Mouse (Mus musculus) kidney, embryonic 14.5 days (tissue): ENCODE results near the gene Cisd1. TPM values are rescaled to one million over a fixed set of nuclear protein-coding genes. Genes with fewer than 3 reads are reported as not detected.

ENCODE experiments used
- ATAC-seq: fragments of 200-750 bp; cut with Nextera tagmentation; 2 replicates; pipeline ENCODE4 v1.8.0; 2017; ENCODE audit warnings: moderate number of reproducible peaks, mild to moderate bottlenecking, moderate TSS enrichment, moderate library complexity; ENCODE audit not compliant: low FRiP score, low TSS enrichment
- H3K27ac ChIP-seq: fragments of 300-500 bp; sonication (generic); 2 replicates; pipeline ENCODE4 v1.5.1; 2014; ENCODE audit warnings: low read depth, mild to moderate bottlenecking, low read length, moderate library complexity, mixed read lengths
- H3K27me3 ChIP-seq: fragments of 300-500 bp; sonication (generic); 2 replicates; pipeline ENCODE4 v1.6.1; 2014; ENCODE audit warnings: mild to moderate bottlenecking, low read length; ENCODE audit not compliant: control insufficient read depth, insufficient read depth
- H3K36me3 ChIP-seq: fragments of 300-500 bp; sonication (generic); 2 replicates; pipeline ENCODE4 v1.6.1; 2014; ENCODE audit warnings: low read length, mixed read lengths; ENCODE audit not compliant: control insufficient read depth, insufficient read depth
- H3K4me1 ChIP-seq: fragments of 300-500 bp; sonication (generic); 2 replicates; pipeline ENCODE4 v1.6.1; 2014; ENCODE audit warnings: low read length, mixed read lengths; ENCODE audit not compliant: control insufficient read depth, insufficient read depth
- H3K4me2 ChIP-seq: fragments of 300-500 bp; sonication (generic); replicated peaks from 2 replicates; pipeline ENCODE4 v1.6.1; 2014; ENCODE audit warnings: low read depth, mild to moderate bottlenecking, low read length
- H3K4me3 ChIP-seq: fragments of 300-500 bp; sonication (generic); 2 replicates; pipeline ENCODE4 v1.5.1; 2014; ENCODE audit warnings: mild to moderate bottlenecking, low read length
- H3K9ac ChIP-seq: fragments of 300-500 bp; sonication (generic); 2 replicates; pipeline ENCODE4 v1.6.1; 2014; ENCODE audit warnings: low read depth, mild to moderate bottlenecking, low read length, moderate library complexity
- H3K9me3 ChIP-seq: fragments of 300-500 bp; sonication (generic); 2 replicates; pipeline ENCODE4 v1.6.1; 2016; ENCODE audit warnings: low read length; ENCODE audit not compliant: control insufficient read depth
- WGBS: fragments of 180-500 bp; shearing (Covaris S2); extraction: QIAGEN DNeasy Blood & Tissue Kit; methylation state at CpG from one replicate; pipeline ENCODE4 v1.1.7; 2014; 5-methylcytosine and 5-hydroxymethylcytosine counted together
- polyA plus RNA-seq: library from polyadenylated mRNA; unstranded; fragments of >200 nt; fragmentation: Nextera tagmentation; extraction: Ambion mirVana; gene quantifications from 2 replicates; pipeline ENCODE4 v1.2.1, GENCODE M21; 2014

Cisd1 gene
- polyA plus RNA-seq, 1 experiment from 2014 or later = 130 TPM

DNA sequence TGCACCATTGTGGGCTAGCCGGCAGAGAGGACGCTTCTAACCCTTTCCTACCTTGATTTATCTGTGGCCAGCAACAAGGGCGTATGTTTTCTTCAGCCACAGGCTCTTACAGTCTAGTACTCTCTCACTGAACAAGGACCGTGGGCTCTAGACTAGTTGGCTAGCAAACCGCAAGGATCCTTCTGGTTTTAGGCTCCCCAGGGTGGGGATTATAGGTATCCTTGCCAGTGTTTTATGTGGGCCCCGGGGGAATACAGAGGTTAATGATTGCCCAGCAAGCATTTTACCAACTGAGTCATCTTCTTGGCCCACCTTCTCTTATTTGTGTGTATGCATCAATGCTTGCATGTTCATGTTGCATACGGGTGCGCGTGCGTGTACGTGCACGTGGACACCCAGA, 10.2 kb upstream of the Cisd1 start:
- Histone ChIP-seq H3K9me3 (no peaks in the 10 kb centered on the region), H3K4me1 (peaks cover 4% of the 10 kb centered on the region; the same call in 1 of the 2 replicates), H3K4me2 (no peak overlapping the region), H3K36me3 (no peaks in the 10 kb centered on the region; the same call in 1 of the 2 replicates), H3K27ac (no peak overlapping the region), H3K27me3 (no peaks in the 10 kb centered on the region), H3K4me3 (no peak overlapping the region), H3K9ac (no peak overlapping the region)
- WGBS = 85% methylated on average over 12 of the region's 12 CpGs
- no peak for ATAC-seq

DNA sequence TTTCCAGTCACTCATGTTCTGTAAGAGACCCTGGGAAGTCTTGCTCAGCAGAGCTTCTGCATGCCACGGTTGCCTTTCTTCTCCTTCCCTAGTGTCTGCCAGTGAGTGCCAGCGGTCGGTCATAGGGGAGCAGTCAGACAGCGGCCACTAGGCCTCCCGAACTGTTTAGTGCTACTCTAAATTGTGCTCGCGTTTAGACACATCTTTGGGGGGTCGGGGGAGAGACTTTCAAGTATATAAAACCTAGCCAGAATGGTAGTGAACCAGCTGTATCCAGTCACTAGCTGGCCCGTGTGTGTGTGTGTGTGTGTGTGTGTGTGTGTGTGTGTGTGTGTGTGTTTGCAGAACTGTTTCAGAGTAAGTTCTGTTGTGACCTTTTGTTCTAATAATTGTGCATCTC, 9.1 kb upstream of the Cisd1 start:
- no peak for ATAC-seq
- Histone ChIP-seq H3K36me3 (no peaks in the 10 kb centered on the region; the same call in 1 of the 2 replicates), H3K27me3 (no peaks in the 10 kb centered on the region), H3K4me1 (peaks cover 9% of the 10 kb centered on the region; the same call in 1 of the 2 replicates), H3K4me2 (no peak overlapping the region), H3K9me3 (no peaks in the 10 kb centered on the region), H3K4me3 (no peak overlapping the region), H3K27ac (no peak overlapping the region), H3K9ac (no peak overlapping the region)
- 72% methylated on average over 9 of the region's 9 CpGs for WGBS

DNA sequence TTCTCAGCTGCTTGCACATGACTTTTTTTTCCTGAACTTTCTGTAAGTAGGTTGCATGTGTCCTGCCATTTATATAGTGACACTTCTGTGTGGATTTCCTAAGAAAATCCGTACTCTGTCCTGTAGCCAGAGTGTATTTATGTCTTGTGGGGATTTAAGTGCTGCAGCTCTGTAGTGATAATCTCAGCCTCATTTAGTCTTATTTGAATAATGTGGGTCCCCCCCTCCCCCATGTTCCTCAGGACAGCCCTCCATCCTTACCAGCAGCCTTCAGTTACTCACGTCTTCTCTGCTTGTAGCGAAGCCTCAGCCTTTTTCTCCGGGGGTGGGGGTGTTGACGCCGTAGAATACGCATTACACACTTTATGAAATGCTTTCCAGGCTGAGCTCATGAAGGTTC, 6.5 kb upstream of the Cisd1 start:
- H3K9me3 ChIP-seq = no peaks in the 10 kb centered on the region
- no peaks in the 10 kb centered on the region for H3K27me3 ChIP-seq
- no peak overlapping the region for H3K4me3 ChIP-seq
- 92% methylated on average over 7 of the region's 7 CpGs for WGBS
- no peak overlapping the region for H3K4me2 ChIP-seq
- H3K36me3 ChIP-seq = no peaks in the 10 kb centered on the region; the same call in 1 of the 2 replicates
- H3K4me1 ChIP-seq = peaks cover 11% of the 10 kb centered on the region; the same call in 1 of the 2 replicates
- no peak for ATAC-seq
- no peak overlapping the region for H3K9ac ChIP-seq
- no peak overlapping the region for H3K27ac ChIP-seq

DNA sequence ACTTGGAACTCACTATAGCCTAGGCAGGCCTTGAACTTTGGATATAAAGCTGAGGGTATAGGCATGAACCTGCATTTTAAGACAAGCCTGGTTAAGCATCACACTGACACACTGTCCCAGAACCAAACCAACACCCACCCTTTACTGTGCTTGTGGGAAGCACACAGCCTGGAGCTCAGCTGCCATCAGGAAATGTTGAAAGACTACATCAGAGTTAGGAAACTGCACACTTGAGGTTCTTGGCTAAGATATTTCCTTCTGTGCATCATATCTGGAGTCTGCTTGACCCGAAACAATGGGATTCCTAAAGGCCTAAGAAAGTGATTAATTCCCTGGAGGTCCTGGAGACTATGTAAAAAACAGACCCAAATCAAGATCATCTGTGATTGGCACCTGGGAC, 4.5 kb upstream of the Cisd1 start:
- 83% methylated on average over 1 of the region's 1 CpGs for WGBS
- Histone ChIP-seq H3K4me3 (peak overlapping the region; percentile 89; the same call in 1 of the 2 replicates), H3K9me3 (no peaks in the 10 kb centered on the region), H3K27ac (no peak overlapping the region), H3K9ac (no peak overlapping the region; the same call in 1 of the 2 replicates), H3K36me3 (no peaks in the 10 kb centered on the region; the same call in 1 of the 2 replicates), H3K27me3 (no peaks in the 10 kb centered on the region), H3K4me2 (peak overlapping the region; percentile 89), H3K4me1 (peaks cover 11% of the 10 kb centered on the region; the same call in 1 of the 2 replicates)
- no peak for ATAC-seq

- no peak for ATAC-seq
- peaks cover 12% of the 10 kb centered on the region; the same call in 1 of the 2 replicates for H3K4me1 ChIP-seq
- H3K27ac ChIP-seq = peak overlapping the region; percentile 71; the same call in 1 of the 2 replicates
- H3K36me3 ChIP-seq = no peaks in the 10 kb centered on the region; the same call in 1 of the 2 replicates
- H3K27me3 ChIP-seq = no peaks in the 10 kb centered on the region
- H3K9me3 ChIP-seq = no peaks in the 10 kb centered on the region
- H3K9ac ChIP-seq = peak overlapping the region; percentile 84
- 17% methylated on average over 16 of the region's 16 CpGs for WGBS
- peak overlapping the region; percentile 89 for H3K4me3 ChIP-seq
- peak overlapping the region; percentile 89 for H3K4me2 ChIP-seq
Measured at GRCm38 (mm10) chr10:71348637-71349280, 4.0 kb upstream of the Cisd1 start.

GRCm38 (mm10) chr10:71347964-71348636, 3.3 kb upstream of the Cisd1 start:
- WGBS = under 1% methylated on average over 48 of the region's 48 CpGs
- H3K4me1 ChIP-seq = peaks cover 17% of the 10 kb centered on the region; the same call in 1 of the 2 replicates
- peak; percentile 54 for ATAC-seq
- no peaks in the 10 kb centered on the region for H3K9me3 ChIP-seq
- peak overlapping the region; percentile 71 for H3K27ac ChIP-seq
- no peaks in the 10 kb centered on the region for H3K27me3 ChIP-seq
- H3K9ac ChIP-seq = peak overlapping the region; percentile 84
- H3K4me3 ChIP-seq = peak overlapping the region; percentile 89
- no peaks in the 10 kb centered on the region; the same call in 1 of the 2 replicates for H3K36me3 ChIP-seq
- H3K4me2 ChIP-seq = peak overlapping the region; percentile 89

- Histone ChIP-seq H3K4me3 (peak within 1 kb of the TSS; percentile 89), H3K9ac (peak within 1 kb of the TSS; percentile 84), H3K9me3 (no peaks in the 10 kb centered on the region), H3K4me1 (peaks cover 17% of the 10 kb centered on the region; the same call in 1 of the 2 replicates), H3K36me3 (no peaks in the 10 kb centered on the region; the same call in 1 of the 2 replicates), H3K27ac (peak within 1 kb of the TSS; percentile 71), H3K27me3 (no peaks in the 10 kb centered on the region), H3K4me2 (peak within 1 kb of the TSS; percentile 89)
- peak; percentile 94 for ATAC-seq
- under 1% methylated on average over 31 of the region's 49 CpGs for WGBS
Measured at GRCm38 (mm10) chr10:71347509-71347949, 2.8 kb upstream of the Cisd1 start, which contains the start of gene Ipmk. Gene Ipmk, plus strand, starts transcription at chr10:71347763.

DNA sequence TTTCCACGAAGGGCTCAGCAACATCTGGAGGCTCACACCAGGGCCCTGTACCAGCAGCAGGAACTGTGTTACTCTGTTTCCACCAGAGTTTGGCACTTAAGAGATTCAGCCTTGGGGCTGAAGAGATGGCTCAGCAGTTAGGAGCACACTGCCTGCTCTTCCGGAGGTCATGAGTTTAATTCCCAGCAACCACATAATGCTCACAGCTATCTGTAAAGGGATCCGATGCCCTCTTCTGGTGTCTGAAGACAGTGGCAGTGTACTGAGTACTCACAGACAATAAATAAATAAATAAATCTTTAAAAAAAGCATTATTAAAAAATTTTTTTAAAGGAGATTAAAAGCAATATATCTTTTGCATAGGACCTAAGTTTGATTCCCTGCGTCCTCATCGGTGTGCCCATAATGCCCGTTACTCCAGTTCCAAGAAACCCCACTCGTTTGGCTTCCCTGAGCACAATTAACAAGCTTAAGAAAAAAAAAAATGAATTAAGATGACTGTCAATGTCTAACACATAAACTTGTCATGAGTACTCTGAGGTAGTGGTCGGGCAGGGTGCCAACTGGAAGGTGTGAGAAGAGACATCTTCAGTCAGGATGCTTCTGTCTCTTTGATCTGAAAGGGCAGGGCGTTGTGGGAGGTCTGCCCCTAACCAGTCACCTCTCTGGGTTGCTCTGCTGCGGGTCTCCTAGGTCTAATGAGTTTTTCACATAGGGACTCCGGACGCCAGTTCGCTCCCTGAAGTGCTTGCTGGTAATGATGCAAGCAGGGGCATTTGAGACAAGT, 2.2 kb upstream of the Cisd1 start:
- peak overlapping the region; percentile 42; the same call in 1 of the 2 replicates for H3K27ac ChIP-seq
- no peaks in the 10 kb centered on the region for H3K27me3 ChIP-seq
- H3K4me2 ChIP-seq = peak overlapping the region; percentile 89
- no peaks in the 10 kb centered on the region for H3K9me3 ChIP-seq
- peak overlapping the region; percentile 89 for H3K4me3 ChIP-seq
- peaks cover 17% of the 10 kb centered on the region; the same call in 1 of the 2 replicates for H3K4me1 ChIP-seq
- 11% methylated on average over 13 of the region's 13 CpGs for WGBS
- H3K36me3 ChIP-seq = no peaks in the 10 kb centered on the region; the same call in 1 of the 2 replicates
- ATAC-seq = no peak
- H3K9ac ChIP-seq = peak overlapping the region; percentile 84
